Mouse (Mus musculus): Measurements from ENCODE around the gene Sebox. TPM values are rescaled to one million over a fixed set of nuclear protein-coding genes. Genes with fewer than 3 reads are reported as not detected.

Gene Sebox
- polyA plus RNA-seq, 1 experiment = not detected

GRCm38 (mm10) chr11:78465568-78466180 lies 37.6 kb upstream of the Sebox start, which contains the start of gene Slc46a1:
Gene Slc46a1 (plus strand): TSS chr11:78465697.
- TF ChIP-seq GATA1 (IDR thresholded peaks at IDR 0.05; ENCODE audit: borderline replicate concordance, low read length) = no peak
- TF ChIP-seq FLI1 (IDR thresholded peaks at IDR 0.05; ENCODE audit: low read length) = no peak
- Histone ChIP-seq H3K9me3 (peaks cover 8% of the 10 kb centered on the region), H3K4me3 (replicated peaks) (peak within 1 kb of the TSS; percentile 89), H3K36me3 (replicated peaks; ENCODE audit: low read length) (no peaks in the 10 kb centered on the region), H3K4me1 (peaks cover 49% of the 10 kb centered on the region), H3K27me3 (replicated peaks) (peaks cover 59% of the 10 kb centered on the region)

GRCm38 (mm10) chr11:78466242-78466912 lies 36.9 kb upstream of the Sebox start:
- TF ChIP-seq GATA1 (IDR thresholded peaks at IDR 0.05; ENCODE audit: borderline replicate concordance, low read length) = no peak
- TF ChIP-seq FLI1 (IDR thresholded peaks at IDR 0.05; ENCODE audit: low read length) = no peak
- no peaks in the 10 kb centered on the region for H3K36me3 ChIP-seq (replicated peaks; ENCODE audit: low read length)
- H3K9me3 ChIP-seq = peaks cover 8% of the 10 kb centered on the region
- H3K4me1 ChIP-seq = peaks cover 49% of the 10 kb centered on the region
- peaks cover 66% of the 10 kb centered on the region for H3K27me3 ChIP-seq (replicated peaks)
- peak overlapping the region; percentile 89 for H3K4me3 ChIP-seq (replicated peaks)

- Histone ChIP-seq H3K9me3 (no peaks in the 10 kb centered on the region), H3K36me3 (replicated peaks; ENCODE audit: low read length) (no peaks in the 10 kb centered on the region), H3K4me1 (peaks cover 49% of the 10 kb centered on the region), H3K4me3 (replicated peaks) (no peak overlapping the region), H3K27me3 (replicated peaks) (peaks cover 76% of the 10 kb centered on the region)
- TF ChIP-seq FLI1 (IDR thresholded peaks at IDR 0.05; ENCODE audit: low read length) = no peak
- TF ChIP-seq GATA1 (IDR thresholded peaks at IDR 0.05; ENCODE audit: borderline replicate concordance, low read length) = no peak
Observed at GRCm38 (mm10) chr11:78467515-78467914, 35.7 kb upstream of the Sebox start.

- Histone ChIP-seq H3K36me3 (replicated peaks; ENCODE audit: low read length) (no peaks in the 10 kb centered on the region), H3K4me1 (peaks cover 53% of the 10 kb centered on the region), H3K27me3 (replicated peaks) (peaks cover 80% of the 10 kb centered on the region), H3K9me3 (no peaks in the 10 kb centered on the region), H3K4me3 (replicated peaks) (no peak overlapping the region)
- TF ChIP-seq GATA1 (IDR thresholded peaks at IDR 0.05; ENCODE audit: borderline replicate concordance, low read length) (no peak), FLI1 (IDR thresholded peaks at IDR 0.05; ENCODE audit: low read length) (no peak)
Observed at GRCm38 (mm10) chr11:78467932-78468331, 35.3 kb upstream of the Sebox start.

- no peak for TF ChIP-seq FLI1 (IDR thresholded peaks at IDR 0.05; ENCODE audit: low read length)
- no peak for TF ChIP-seq GATA1 (IDR thresholded peaks at IDR 0.05; ENCODE audit: borderline replicate concordance, low read length)
- Histone ChIP-seq H3K4me1 (peaks cover 29% of the 10 kb centered on the region), H3K27me3 (replicated peaks) (peaks cover 90% of the 10 kb centered on the region), H3K4me3 (replicated peaks) (no peak overlapping the region), H3K9me3 (no peaks in the 10 kb centered on the region), H3K36me3 (replicated peaks; ENCODE audit: low read length) (no peaks in the 10 kb centered on the region)
Observed at GRCm38 (mm10) chr11:78471326-78472103, 31.7 kb upstream of the Sebox start.

GRCm38 (mm10) chr11:78475289-78475688 lies 28.0 kb upstream of the Sebox start:
- Histone ChIP-seq H3K4me1 (peaks cover 13% of the 10 kb centered on the region), H3K4me3 (replicated peaks) (no peak overlapping the region), H3K27me3 (replicated peaks) (peaks cover 81% of the 10 kb centered on the region), H3K36me3 (replicated peaks; ENCODE audit: low read length) (no peaks in the 10 kb centered on the region), H3K9me3 (peaks cover 10% of the 10 kb centered on the region)
- TF ChIP-seq FLI1 (IDR thresholded peaks at IDR 0.05; ENCODE audit: low read length) (no peak), GATA1 (IDR thresholded peaks at IDR 0.05; ENCODE audit: borderline replicate concordance, low read length) (no peak)

- Histone ChIP-seq H3K4me3 (replicated peaks) (no peak overlapping the region), H3K36me3 (replicated peaks; ENCODE audit: low read length) (no peaks in the 10 kb centered on the region), H3K4me1 (peaks cover 9% of the 10 kb centered on the region; the same call in 1 of the 2 replicates), H3K9me3 (peaks cover 24% of the 10 kb centered on the region), H3K27me3 (replicated peaks) (peaks cover 75% of the 10 kb centered on the region)
- TF ChIP-seq GATA1 (IDR thresholded peaks at IDR 0.05; ENCODE audit: borderline replicate concordance, low read length) = no peak
- TF ChIP-seq FLI1 (IDR thresholded peaks at IDR 0.05; ENCODE audit: low read length) = no peak
Observed at GRCm38 (mm10) chr11:78483639-78484038, 19.6 kb upstream of the Sebox start.

GRCm38 (mm10) chr11:78488168-78488567 lies 15.1 kb upstream of the Sebox start:
- Histone ChIP-seq H3K9me3 (peaks cover 12% of the 10 kb centered on the region), H3K27me3 (replicated peaks) (peaks cover 81% of the 10 kb centered on the region), H3K36me3 (replicated peaks; ENCODE audit: low read length) (no peaks in the 10 kb centered on the region), H3K4me1 (peaks cover 18% of the 10 kb centered on the region), H3K4me3 (replicated peaks) (no peak overlapping the region)
- TF ChIP-seq FLI1 (IDR thresholded peaks at IDR 0.05; ENCODE audit: low read length) = no peak
- TF ChIP-seq GATA1 (IDR thresholded peaks at IDR 0.05; ENCODE audit: borderline replicate concordance, low read length) = no peak

- H3K4me3 ChIP-seq (replicated peaks) = peak overlapping the region; percentile 85
- peaks cover 18% of the 10 kb centered on the region for H3K4me1 ChIP-seq
- peaks cover 19% of the 10 kb centered on the region for H3K9me3 ChIP-seq
- H3K36me3 ChIP-seq (replicated peaks; ENCODE audit: low read length) = no peaks in the 10 kb centered on the region
- peaks cover 81% of the 10 kb centered on the region for H3K27me3 ChIP-seq (replicated peaks)
- TF ChIP-seq GATA1 (IDR thresholded peaks at IDR 0.05; ENCODE audit: borderline replicate concordance, low read length) = no peak
- no peak for TF ChIP-seq FLI1 (IDR thresholded peaks at IDR 0.05; ENCODE audit: low read length)
Observed at GRCm38 (mm10) chr11:78490781-78491241, 12.4 kb upstream of the Sebox start.

Measured in megakaryocyte, embryonic 14.5 days (primary cell).